Mouse (Mus musculus): ENCODE measurements around the gene Arpin.

DNA sequence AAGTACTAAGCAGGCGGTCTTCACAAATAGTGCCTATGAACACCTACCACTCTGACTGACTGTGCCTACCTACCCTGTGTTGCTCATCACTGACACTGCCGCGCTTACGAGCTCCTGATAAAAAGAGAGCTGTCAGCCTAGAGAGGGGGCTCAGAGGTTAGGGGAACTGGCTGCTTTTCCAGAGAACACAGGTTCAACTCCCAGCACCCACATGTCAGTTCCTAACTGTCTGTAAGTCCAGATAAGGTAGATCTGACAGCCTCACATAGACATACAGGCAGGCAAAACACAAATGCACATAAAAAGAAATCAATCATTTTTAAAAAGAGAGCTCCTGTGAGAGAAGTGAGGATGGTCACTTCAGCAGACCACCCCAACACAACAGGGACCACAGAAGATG lies 30.0 kb downstream of the Arpin start:
- TF ChIP-seq HCFC1 (IDR thresholded peaks at IDR 0.05; ENCODE audit: borderline replicate concordance, insufficient read depth, low read length) (no peak), ZNF384 (IDR thresholded peaks at IDR 0.05; ENCODE audit: low read depth, low read length) (no peak), CHD2 (IDR thresholded peaks at IDR 0.05; ENCODE audit: low read depth, low read length) (no peak)
